Mouse (Mus musculus): ENCODE data around the gene Arhgef18. TPM values are rescaled to one million over a fixed set of nuclear protein-coding genes. Genes with fewer than 3 reads are reported as not detected.
A peak's percentile ranks its signal among the peaks of the same experiment; 100 is the strongest.

Gene Arhgef18
- polyA plus RNA-seq, 1 experiment from 2014 or later = 12.6 TPM

DNA sequence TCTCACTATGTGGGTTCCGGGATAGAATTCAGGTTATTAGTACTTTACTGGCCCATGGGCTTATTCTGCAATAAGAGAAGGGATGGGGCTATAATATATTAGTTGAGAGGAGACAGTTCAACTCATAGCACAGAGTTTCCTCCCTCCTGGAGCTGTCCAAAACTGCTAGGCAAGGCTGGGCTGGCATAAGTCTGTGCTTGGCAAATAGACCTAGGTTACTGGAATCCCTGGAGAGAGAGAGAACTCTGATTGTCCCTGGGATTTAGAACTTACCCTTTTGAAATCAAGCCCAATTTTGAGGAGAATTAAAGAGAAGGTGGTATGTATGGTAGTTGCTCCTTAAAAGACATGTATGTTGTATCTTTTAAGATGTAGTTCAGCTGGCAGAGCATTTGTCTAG lies 3.3 kb upstream of the Arhgef18 start:
- Histone ChIP-seq H3K27me3 (ENCODE audit: control insufficient read depth, insufficient read depth, low read length) (no peaks in the 10 kb centered on the region), H3K36me3 (replicated peaks; ENCODE audit: control insufficient read depth, insufficient read depth) (no peaks in the 10 kb centered on the region), H3K4me1 (replicated peaks; ENCODE audit: control insufficient read depth, insufficient read depth, low read length) (peaks cover 15% of the 10 kb centered on the region), H3K4me3 (replicated peaks; ENCODE audit: low read length) (no peak overlapping the region), H3K9me3 (ENCODE audit: control insufficient read depth, low read length) (no peaks in the 10 kb centered on the region), H3K9ac (no peak overlapping the region), H3K27ac (no peak overlapping the region), H3K4me2 (replicated peaks) (no peak overlapping the region)
- DNase-seq (ENCODE audit: low spot score) (no peak), ATAC-seq (ENCODE audit: low FRiP score) (no peak)
- WGBS = 89% methylated on average over 1 of the region's 1 CpGs

DNA sequence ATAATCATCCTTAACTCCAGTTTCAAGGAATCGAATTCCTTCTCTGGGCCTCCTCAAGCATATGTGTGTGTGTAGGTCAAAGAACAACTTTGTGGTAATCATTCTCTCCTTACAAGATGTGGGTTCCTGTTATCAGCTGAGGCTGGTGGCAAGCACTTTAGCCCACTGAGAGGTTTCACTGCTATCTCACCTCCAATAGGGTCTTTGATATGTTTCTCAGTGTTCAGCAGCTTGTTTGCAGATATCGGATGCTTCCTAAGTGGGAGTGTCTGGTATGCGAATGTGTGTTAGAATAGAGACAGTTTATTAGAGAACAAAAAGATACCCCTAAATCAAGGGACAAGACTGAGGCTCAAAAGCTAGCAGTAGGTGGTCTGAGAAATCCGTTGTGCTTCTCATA lies 513 bp upstream of the Arhgef18 start:
- peak overlapping the region; percentile 76 for H3K4me3 ChIP-seq (replicated peaks; ENCODE audit: low read length)
- ATAC-seq (ENCODE audit: low FRiP score) (no peak), DNase-seq (ENCODE audit: low spot score) (no peak)
- 52% methylated on average over 4 of the region's 4 CpGs for WGBS
- peak overlapping the region; percentile 78 for H3K4me2 ChIP-seq (replicated peaks)
- H3K9ac ChIP-seq = peak overlapping the region; percentile 83
- peaks cover 9% of the 10 kb centered on the region for H3K36me3 ChIP-seq (replicated peaks; ENCODE audit: control insufficient read depth, insufficient read depth)
- H3K27me3 ChIP-seq (ENCODE audit: control insufficient read depth, insufficient read depth, low read length) = no peaks in the 10 kb centered on the region
- no peaks in the 10 kb centered on the region for H3K9me3 ChIP-seq (ENCODE audit: control insufficient read depth, low read length)
- no peak overlapping the region for H3K27ac ChIP-seq
- H3K4me1 ChIP-seq (replicated peaks; ENCODE audit: control insufficient read depth, insufficient read depth, low read length) = peaks cover 26% of the 10 kb centered on the region

DNA sequence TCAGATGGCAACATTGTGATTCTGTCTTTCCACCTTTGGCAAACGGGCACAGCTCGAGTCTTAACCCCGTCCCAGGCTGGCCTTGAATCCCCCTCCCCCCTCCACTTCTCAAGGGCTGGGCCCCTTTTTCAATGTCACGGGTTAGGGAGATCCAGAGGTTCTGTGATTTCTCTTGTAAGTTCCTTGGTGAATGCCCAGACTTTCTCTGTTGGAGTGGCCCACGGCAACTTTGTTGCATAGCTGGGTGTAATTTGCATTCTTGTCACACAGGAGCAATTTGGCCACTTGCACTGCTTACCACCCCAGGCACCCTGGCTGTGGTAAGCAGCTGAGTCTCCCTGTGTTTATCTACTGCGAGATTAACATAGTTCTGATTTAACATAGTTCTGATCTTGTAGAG lies 1.8 kb downstream of the Arhgef18 start:
- Histone ChIP-seq H3K4me2 (replicated peaks) (peak overlapping the region; percentile 78), H3K36me3 (replicated peaks; ENCODE audit: control insufficient read depth, insufficient read depth) (peaks cover 9% of the 10 kb centered on the region), H3K4me1 (replicated peaks; ENCODE audit: control insufficient read depth, insufficient read depth, low read length) (peaks cover 26% of the 10 kb centered on the region), H3K4me3 (replicated peaks; ENCODE audit: low read length) (peak overlapping the region; percentile 6; the same call in 1 of the 2 replicates), H3K27me3 (ENCODE audit: control insufficient read depth, insufficient read depth, low read length) (no peaks in the 10 kb centered on the region), H3K9me3 (ENCODE audit: control insufficient read depth, low read length) (no peaks in the 10 kb centered on the region), H3K9ac (no peak overlapping the region), H3K27ac (no peak overlapping the region)
- 3% methylated on average over 6 of the region's 6 CpGs for WGBS
- peak; percentile 36; the same call in 1 of the 2 replicates for ATAC-seq (ENCODE audit: low FRiP score)
- DNase-seq (ENCODE audit: low spot score) = peak; percentile 48

DNA sequence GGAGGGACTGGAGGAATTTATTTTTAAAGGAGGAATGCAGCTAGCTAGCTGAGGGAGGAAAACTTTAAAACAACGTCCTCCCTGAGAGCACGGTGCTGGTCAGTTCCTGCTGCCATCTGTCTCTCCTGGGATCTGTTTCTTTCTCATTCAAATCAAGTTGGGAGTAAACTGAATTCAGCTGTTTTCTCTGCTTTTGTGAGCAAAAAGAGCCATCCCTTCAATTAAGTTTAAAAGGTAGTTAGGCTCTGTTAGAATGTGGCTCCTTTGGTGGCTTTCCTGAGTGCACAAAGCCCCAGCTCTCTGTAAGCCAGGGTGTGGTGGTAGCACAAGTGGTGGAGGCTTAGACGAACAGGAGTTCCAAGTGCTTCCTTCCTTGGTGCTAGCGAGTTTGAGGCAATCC lies 2.4 kb downstream of the Arhgef18 start:
- H3K4me3 ChIP-seq (replicated peaks; ENCODE audit: low read length) = peak overlapping the region; percentile 6; the same call in 1 of the 2 replicates
- H3K27me3 ChIP-seq (ENCODE audit: control insufficient read depth, insufficient read depth, low read length) = no peaks in the 10 kb centered on the region
- H3K27ac ChIP-seq = 0 out of 2 replicates have a peak overlapping the region, but pooled peaks have one; percentile 5
- DNase-seq (ENCODE audit: low spot score) (no peak), ATAC-seq (ENCODE audit: low FRiP score) (no peak)
- peaks cover 9% of the 10 kb centered on the region for H3K36me3 ChIP-seq (replicated peaks; ENCODE audit: control insufficient read depth, insufficient read depth)
- WGBS = 18% methylated on average over 4 of the region's 4 CpGs
- no peaks in the 10 kb centered on the region for H3K9me3 ChIP-seq (ENCODE audit: control insufficient read depth, low read length)
- H3K4me1 ChIP-seq (replicated peaks; ENCODE audit: control insufficient read depth, insufficient read depth, low read length) = peaks cover 26% of the 10 kb centered on the region
- H3K4me2 ChIP-seq (replicated peaks) = peak overlapping the region; percentile 78
- H3K9ac ChIP-seq = no peak overlapping the region

- Histone ChIP-seq H3K4me1 (replicated peaks; ENCODE audit: control insufficient read depth, insufficient read depth, low read length) (peaks cover 22% of the 10 kb centered on the region), H3K9ac (no peak overlapping the region), H3K36me3 (replicated peaks; ENCODE audit: control insufficient read depth, insufficient read depth) (peaks cover 9% of the 10 kb centered on the region), H3K27me3 (ENCODE audit: control insufficient read depth, insufficient read depth, low read length) (no peaks in the 10 kb centered on the region), H3K27ac (no peak overlapping the region), H3K9me3 (ENCODE audit: control insufficient read depth, low read length) (no peaks in the 10 kb centered on the region), H3K4me3 (replicated peaks; ENCODE audit: low read length) (no peak overlapping the region), H3K4me2 (replicated peaks) (no peak overlapping the region)
- 89% methylated on average over 3 of the region's 3 CpGs for WGBS
- ATAC-seq (ENCODE audit: low FRiP score) (no peak), DNase-seq (ENCODE audit: low spot score) (no peak)
Measured at GRCm38 (mm10) chr8:3397597-3397996, 4.8 kb downstream of the Arhgef18 start.

GRCm38 (mm10) chr8:3400509-3400908 lies 7.7 kb downstream of the Arhgef18 start:
- WGBS = 32% methylated on average over 2 of the region's 2 CpGs
- no peak overlapping the region for H3K27ac ChIP-seq
- ATAC-seq (ENCODE audit: low FRiP score) = no peak

GRCm38 (mm10) chr8:3407417-3407816 lies 14.6 kb downstream of the Arhgef18 start:
- no peaks in the 10 kb centered on the region for H3K4me1 ChIP-seq (replicated peaks; ENCODE audit: control insufficient read depth, insufficient read depth, low read length)
- H3K9ac ChIP-seq = no peak overlapping the region
- no peaks in the 10 kb centered on the region for H3K36me3 ChIP-seq (replicated peaks; ENCODE audit: control insufficient read depth, insufficient read depth)
- no peak overlapping the region for H3K4me2 ChIP-seq (replicated peaks)
- 95% methylated on average over 3 of the region's 3 CpGs for WGBS
- no peak for DNase-seq (ENCODE audit: low spot score)
- no peaks in the 10 kb centered on the region for H3K9me3 ChIP-seq (ENCODE audit: control insufficient read depth, low read length)
- no peak for ATAC-seq (ENCODE audit: low FRiP score)
- H3K4me3 ChIP-seq (replicated peaks; ENCODE audit: low read length) = no peak overlapping the region
- H3K27ac ChIP-seq = no peak overlapping the region
- H3K27me3 ChIP-seq (ENCODE audit: control insufficient read depth, insufficient read depth, low read length) = no peaks in the 10 kb centered on the region

More at GRCm38 (mm10) chr8:3400509-3400908, 7.7 kb downstream of the Arhgef18 start:
- no peak for DNase-seq (ENCODE audit: low spot score)
- Histone ChIP-seq H3K4me3 (replicated peaks; ENCODE audit: low read length) (no peak overlapping the region), H3K9me3 (ENCODE audit: control insufficient read depth, low read length) (no peaks in the 10 kb centered on the region), H3K4me2 (replicated peaks) (no peak overlapping the region), H3K27me3 (ENCODE audit: control insufficient read depth, insufficient read depth, low read length) (no peaks in the 10 kb centered on the region), H3K9ac (no peak overlapping the region), H3K4me1 (replicated peaks; ENCODE audit: control insufficient read depth, insufficient read depth, low read length) (0 out of 2 replicates have a peak, but pooled peaks cover under 1% of the 10 kb centered on the region), H3K36me3 (replicated peaks; ENCODE audit: control insufficient read depth, insufficient read depth) (peaks cover 9% of the 10 kb centered on the region)

DNA sequence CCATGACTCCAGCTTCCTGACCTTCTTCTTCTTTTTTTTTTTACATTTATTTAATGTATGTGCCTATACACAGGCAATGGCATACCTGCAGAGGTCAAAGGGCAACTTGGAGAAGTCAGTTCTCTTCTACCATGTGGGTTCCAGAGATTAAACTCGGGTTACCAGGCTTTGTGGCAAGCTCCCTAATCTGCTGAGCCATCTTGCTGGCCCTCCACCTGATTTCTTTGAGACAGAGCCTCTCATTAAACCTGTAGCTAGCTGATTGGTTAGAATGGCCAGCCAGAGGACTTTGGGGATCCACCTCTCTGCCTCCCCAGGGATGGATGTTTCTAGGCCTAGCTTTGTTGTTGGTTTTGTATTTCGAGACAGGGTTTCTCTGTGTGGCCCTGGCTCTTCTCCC lies 18.3 kb downstream of the Arhgef18 start:
- Histone ChIP-seq H3K36me3 (replicated peaks; ENCODE audit: control insufficient read depth, insufficient read depth) (no peaks in the 10 kb centered on the region), H3K27ac (no peak overlapping the region), H3K4me3 (replicated peaks; ENCODE audit: low read length) (no peak overlapping the region), H3K4me2 (replicated peaks) (no peak overlapping the region), H3K9ac (no peak overlapping the region), H3K27me3 (ENCODE audit: control insufficient read depth, insufficient read depth, low read length) (no peaks in the 10 kb centered on the region), H3K4me1 (replicated peaks; ENCODE audit: control insufficient read depth, insufficient read depth, low read length) (peaks cover 5% of the 10 kb centered on the region; the same call in 1 of the 2 replicates), H3K9me3 (ENCODE audit: control insufficient read depth, low read length) (no peaks in the 10 kb centered on the region)
- DNase-seq (ENCODE audit: low spot score) = no peak
- 90% methylated on average over 2 of the region's 2 CpGs for WGBS
- no peak for ATAC-seq (ENCODE audit: low FRiP score)

DNA sequence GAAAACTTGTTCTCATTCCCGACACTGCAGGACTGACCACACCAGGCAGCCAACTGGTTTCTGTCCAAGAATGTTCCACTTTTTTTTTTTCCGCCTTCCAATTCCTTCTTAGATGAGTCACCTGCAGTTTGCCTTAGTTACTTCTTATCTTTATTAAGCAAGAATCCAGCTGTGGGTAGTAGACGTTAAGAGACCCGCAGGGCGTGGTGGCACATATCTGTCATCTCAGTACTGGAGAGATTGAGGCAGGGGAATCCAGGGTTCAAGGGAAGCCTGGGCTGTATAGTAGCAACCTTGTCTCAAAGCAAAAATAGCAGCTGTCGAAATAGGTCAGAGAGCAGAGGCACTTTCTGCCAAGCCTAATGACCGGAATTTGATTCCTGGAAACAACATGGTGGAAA lies 19.1 kb downstream of the Arhgef18 start:
- 92% methylated on average over 7 of the region's 7 CpGs for WGBS
- DNase-seq (ENCODE audit: low spot score) (no peak), ATAC-seq (ENCODE audit: low FRiP score) (no peak)
- Histone ChIP-seq H3K9me3 (ENCODE audit: control insufficient read depth, low read length) (no peaks in the 10 kb centered on the region), H3K4me2 (replicated peaks) (no peak overlapping the region), H3K9ac (no peak overlapping the region), H3K27ac (no peak overlapping the region), H3K4me3 (replicated peaks; ENCODE audit: low read length) (no peak overlapping the region), H3K36me3 (replicated peaks; ENCODE audit: control insufficient read depth, insufficient read depth) (no peaks in the 10 kb centered on the region), H3K27me3 (ENCODE audit: control insufficient read depth, insufficient read depth, low read length) (no peaks in the 10 kb centered on the region), H3K4me1 (replicated peaks; ENCODE audit: control insufficient read depth, insufficient read depth, low read length) (peaks cover 7% of the 10 kb centered on the region)

- no peak overlapping the region for H3K4me3 ChIP-seq (replicated peaks; ENCODE audit: low read length)
- H3K9ac ChIP-seq = no peak overlapping the region
- no peak for DNase-seq (ENCODE audit: low spot score)
- H3K4me2 ChIP-seq (replicated peaks) = no peak overlapping the region
- H3K27ac ChIP-seq = no peak overlapping the region
- no peaks in the 10 kb centered on the region for H3K36me3 ChIP-seq (replicated peaks; ENCODE audit: control insufficient read depth, insufficient read depth)
- H3K4me1 ChIP-seq (replicated peaks; ENCODE audit: control insufficient read depth, insufficient read depth, low read length) = peaks cover 16% of the 10 kb centered on the region
- no peaks in the 10 kb centered on the region for H3K27me3 ChIP-seq (ENCODE audit: control insufficient read depth, insufficient read depth, low read length)
- ATAC-seq (ENCODE audit: low FRiP score) = no peak
- no peaks in the 10 kb centered on the region for H3K9me3 ChIP-seq (ENCODE audit: control insufficient read depth, low read length)
- WGBS = 94% methylated on average over 1 of the region's 1 CpGs
Measured at GRCm38 (mm10) chr8:3412816-3413215, 20.0 kb downstream of the Arhgef18 start.

Data from hindbrain, embryonic 14.5 days (tissue).